Mouse (Mus musculus): ENCODE measurements around the gene Gm8871. TPM values are rescaled to one million over a fixed set of nuclear protein-coding genes. Genes with fewer than 3 reads are reported as not detected.
"Not testable (repeated sequence)": the region's sequence is repeated elsewhere in the genome, so short reads cannot be mapped to it uniquely, and the experiment has no call there.

Gm8871 gene
- total RNA-seq (2021): not detected
- long read RNA-seq, experiment 1: 0 reads
- long read RNA-seq, experiment 2: 0 reads

- not testable (repeated sequence) for DNase-seq
These were observed at the start of gene Gm8871, which contains the start of gene Gm8857 for GRCm38 (mm10) chr5:10947505-10947904. Gm8871 (plus strand) TSS chr5:10947805. Gm8857 (plus strand) TSS chr5:10947807.

- DNase-seq: not testable (repeated sequence)
These were observed 5.9 kb downstream of the Gm8871 start for GRCm38 (mm10) chr5:10953512-10953911.

GRCm38 (mm10) chr5:10958057-10958456, 10.5 kb downstream of the Gm8871 start:
- DNase-seq: not testable (repeated sequence)

Other genes with a start within 250 kb of the Gm8871 start
- not detected for gene Gm8857, start within 50 bp of the Gm8871 start, total RNA-seq (2021)
- gene Gm8879, start 179.8 kb downstream of the Gm8871 start, total RNA-seq (2021): not detected
- not detected for gene Gm5861, start 235.3 kb downstream of the Gm8871 start, total RNA-seq (2021)